Mouse (Mus musculus): ENCODE results near the gene Man1b1.

DNA sequence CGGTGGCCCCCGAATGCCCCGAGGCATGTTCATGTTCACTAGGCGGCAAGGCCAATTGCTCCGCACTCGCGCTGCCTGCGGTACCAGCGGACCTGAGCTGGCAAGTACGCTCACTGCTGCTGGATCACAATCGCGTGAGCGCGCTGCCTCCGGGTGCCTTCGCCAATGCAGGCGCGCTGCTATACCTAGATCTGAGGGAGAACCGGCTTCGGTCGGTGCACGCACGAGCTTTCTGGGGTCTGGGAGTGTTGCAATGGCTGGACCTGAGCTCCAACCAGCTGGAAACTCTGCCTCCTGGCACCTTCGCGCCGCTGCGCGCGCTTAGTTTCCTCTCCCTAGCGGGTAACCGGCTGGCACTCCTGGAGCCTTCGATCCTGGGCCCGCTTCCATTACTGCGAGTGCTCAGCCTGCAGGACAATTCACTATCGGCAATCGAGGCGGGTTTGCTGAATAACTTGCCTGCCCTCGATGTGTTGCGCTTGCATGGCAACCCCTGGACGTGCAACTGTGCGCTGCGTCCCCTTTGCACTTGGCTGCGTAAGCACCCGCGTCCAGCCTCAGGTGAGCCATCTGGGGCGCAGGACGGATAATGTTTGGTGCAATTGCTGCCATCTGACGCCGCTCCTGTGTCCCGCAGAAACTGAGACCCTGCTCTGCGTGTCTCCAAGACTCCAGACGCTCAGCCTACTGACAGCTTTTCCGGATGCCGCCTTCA is 41.9 kb upstream of the Man1b1 start:
- TF ChIP-seq CTCF (IDR thresholded peaks at IDR 0.05; ENCODE audit: insufficient read depth, low read length) (no peak), POLR2A (IDR thresholded peaks at IDR 0.05; ENCODE audit: borderline replicate concordance, extremely low read depth, low read depth, low read length) (no peak)

Data from lung, adult 2 months (tissue).